Mouse (Mus musculus) lung, postnatal 14 days (tissue): ENCODE data around the gene Olfr1329.
"Not testable (repeated sequence)": the region's sequence is repeated elsewhere in the genome, so short reads cannot be mapped to it uniquely, and the experiment has no call there.

Experiments used
- DNase-seq: peaks from one replicate; pipeline ENCODE4 v3.0.0; 2021

Olfr1329 gene

GRCm38 (mm10) chr4:118917365-118917764 lies at the start of gene Olfr1329:
Olfr1329 (minus strand) TSS chr4:118917465.
- not testable (repeated sequence) for DNase-seq

- peak; percentile 32 for DNase-seq
Observed at GRCm38 (mm10) chr4:118961141-118961628, 43.9 kb upstream of the Olfr1329 start, which contains the start of gene Lao1. Lao1 (plus strand) TSS chr4:118961578.

GRCm38 (mm10) chr4:118958812-118959211 lies 41.5 kb upstream of the Olfr1329 start:
- DNase-seq = no peak

GRCm38 (mm10) chr4:118938512-118938911 lies 21.2 kb upstream of the Olfr1329 start, which contains the start of gene Olfr1328:
Olfr1328 (minus strand) TSS chr4:118938612.
- no peak for DNase-seq

- DNase-seq = not testable (repeated sequence)
Observed at GRCm38 (mm10) chr4:118931326-118931725, 14.1 kb upstream of the Olfr1329 start.

GRCm38 (mm10) chr4:118901981-118902380 lies 15.3 kb downstream of the Olfr1329 start:
- DNase-seq = no peak

- DNase-seq = no peak
Observed at GRCm38 (mm10) chr4:118888297-118888696, 29.0 kb downstream of the Olfr1329 start, which contains the start of gene Olfr1330. Olfr1330 (plus strand) TSS chr4:118888597.

GRCm38 (mm10) chr4:118867566-118867965 lies 49.7 kb downstream of the Olfr1329 start:
- DNase-seq = no peak
